Mouse (Mus musculus) splenic B cell, adult 2 months (primary cell): ENCODE measurements at regions not wholly inside any gene's neighbourhood (a gene's known extent, or its start where the extent isn't known, plus 50 kb on each side); places are given as distances from the start of the nearest gene placed in this dataset.

Source experiments
- DNase-seq: peaks from one replicate; pipeline ENCODE4 v3.0.0-alpha.2; 2011; ENCODE audit warnings: low read depth, low spot score
- H3K27me3 ChIP-seq: 2 replicates; pipeline ENCODE4 v1.6.1; 2012; ENCODE audit warnings: mild to moderate bottlenecking, low read length, moderate library complexity, mixed read lengths; ENCODE audit not compliant: control insufficient read depth, poor library complexity, insufficient read depth, severe bottlenecking
- H3K36me3 ChIP-seq: 2 replicates; pipeline ENCODE4 v1.6.1; 2012; ENCODE audit warnings: mild to moderate bottlenecking, low read length, moderate library complexity, mixed read lengths; ENCODE audit not compliant: control insufficient read depth, poor library complexity, insufficient read depth, severe bottlenecking

DNA sequence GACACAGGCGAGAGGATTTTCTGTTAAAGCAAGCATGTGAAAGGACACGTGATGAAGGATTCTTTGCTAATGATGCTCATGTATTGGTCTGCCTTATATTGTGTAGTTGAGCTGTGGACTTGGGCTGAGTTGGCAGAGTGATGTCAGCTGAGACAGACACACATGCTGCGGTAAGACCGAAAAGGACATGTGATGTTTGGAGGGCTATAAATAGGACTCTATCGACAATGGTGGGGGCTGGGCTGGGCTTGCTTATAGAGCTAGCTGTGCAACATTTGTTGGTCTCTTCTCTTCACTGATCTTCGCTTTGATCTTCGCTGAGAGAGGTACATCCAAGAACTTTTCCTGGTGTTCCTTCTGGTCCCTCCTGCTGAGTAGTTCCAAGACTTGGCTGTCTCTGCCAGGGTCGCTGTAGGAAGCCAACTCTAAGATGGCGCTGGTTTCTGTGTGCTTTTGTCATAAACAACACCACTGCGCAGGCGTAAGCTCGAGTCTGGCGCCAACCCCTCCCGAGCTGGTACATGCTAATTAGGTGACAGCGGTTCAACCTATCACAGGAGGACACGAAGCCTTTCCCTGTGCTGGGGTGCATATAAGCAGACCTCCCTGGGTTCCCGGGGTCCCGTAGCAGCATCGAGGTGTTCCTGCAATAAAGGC is 145.8 kb upstream of the Tut7 start:
- Histone ChIP-seq H3K27me3 (no peaks in the 10 kb centered on the region), H3K36me3 (no peaks in the 10 kb centered on the region)
- no peak for DNase-seq

DNA sequence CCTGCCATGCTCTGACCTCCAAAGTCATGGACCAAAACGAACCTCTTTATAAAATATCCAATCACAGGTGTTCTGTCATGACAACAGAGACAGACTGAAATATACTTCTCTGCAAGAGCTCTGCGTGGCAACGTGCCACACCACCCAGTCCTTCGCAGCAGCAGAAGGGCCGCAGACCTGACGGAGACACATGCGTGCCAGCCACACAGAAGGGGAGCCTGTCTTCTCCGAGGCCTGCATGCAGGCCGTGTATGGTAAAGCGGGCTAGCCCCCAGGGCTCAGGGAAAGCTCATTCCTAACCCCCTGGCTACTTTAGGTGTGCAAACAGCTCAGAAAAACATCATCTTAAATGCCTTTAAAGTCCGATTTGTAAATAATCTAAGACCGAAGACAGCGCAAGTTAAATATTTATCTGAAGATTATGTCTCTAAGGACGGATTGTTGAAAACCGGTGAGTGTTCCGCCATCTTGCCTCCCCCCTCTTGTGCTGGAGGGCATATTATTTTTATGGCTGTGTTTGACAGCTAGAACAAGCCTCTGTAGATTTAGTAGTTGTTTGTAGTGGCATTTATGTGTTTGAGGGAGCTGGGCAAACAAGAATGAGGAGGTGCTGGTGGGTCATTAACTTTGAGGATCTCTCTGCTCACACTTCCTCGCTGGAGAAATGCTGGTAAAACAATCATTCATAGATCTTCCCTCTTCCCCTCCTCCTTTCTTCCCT is 143.7 kb upstream of the Tut7 start:
- no peaks in the 10 kb centered on the region for H3K36me3 ChIP-seq
- no peaks in the 10 kb centered on the region for H3K27me3 ChIP-seq
- no peak for DNase-seq

DNA sequence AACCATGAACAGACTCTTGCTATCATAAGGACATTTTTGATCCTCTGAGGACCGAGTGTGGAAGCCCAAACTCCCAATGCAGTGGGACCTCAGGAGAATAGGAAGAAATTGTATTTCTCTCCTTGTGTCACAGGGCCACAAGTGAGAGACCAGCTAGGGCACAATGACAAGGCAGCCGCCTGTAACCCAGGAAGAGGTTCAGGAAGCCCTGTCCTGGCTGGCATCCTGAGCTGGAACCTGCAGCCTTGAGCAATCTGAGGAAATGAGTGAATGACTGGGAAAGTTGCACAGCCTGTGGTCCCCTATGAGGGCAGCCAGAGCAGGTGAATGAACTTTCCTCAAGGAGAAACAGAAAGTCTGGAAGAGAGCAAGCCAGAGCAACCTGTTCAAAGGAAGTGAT is 142.0 kb upstream of the Tut7 start:
- no peak for DNase-seq
- H3K27me3 ChIP-seq = no peaks in the 10 kb centered on the region
- H3K36me3 ChIP-seq = no peaks in the 10 kb centered on the region

DNA sequence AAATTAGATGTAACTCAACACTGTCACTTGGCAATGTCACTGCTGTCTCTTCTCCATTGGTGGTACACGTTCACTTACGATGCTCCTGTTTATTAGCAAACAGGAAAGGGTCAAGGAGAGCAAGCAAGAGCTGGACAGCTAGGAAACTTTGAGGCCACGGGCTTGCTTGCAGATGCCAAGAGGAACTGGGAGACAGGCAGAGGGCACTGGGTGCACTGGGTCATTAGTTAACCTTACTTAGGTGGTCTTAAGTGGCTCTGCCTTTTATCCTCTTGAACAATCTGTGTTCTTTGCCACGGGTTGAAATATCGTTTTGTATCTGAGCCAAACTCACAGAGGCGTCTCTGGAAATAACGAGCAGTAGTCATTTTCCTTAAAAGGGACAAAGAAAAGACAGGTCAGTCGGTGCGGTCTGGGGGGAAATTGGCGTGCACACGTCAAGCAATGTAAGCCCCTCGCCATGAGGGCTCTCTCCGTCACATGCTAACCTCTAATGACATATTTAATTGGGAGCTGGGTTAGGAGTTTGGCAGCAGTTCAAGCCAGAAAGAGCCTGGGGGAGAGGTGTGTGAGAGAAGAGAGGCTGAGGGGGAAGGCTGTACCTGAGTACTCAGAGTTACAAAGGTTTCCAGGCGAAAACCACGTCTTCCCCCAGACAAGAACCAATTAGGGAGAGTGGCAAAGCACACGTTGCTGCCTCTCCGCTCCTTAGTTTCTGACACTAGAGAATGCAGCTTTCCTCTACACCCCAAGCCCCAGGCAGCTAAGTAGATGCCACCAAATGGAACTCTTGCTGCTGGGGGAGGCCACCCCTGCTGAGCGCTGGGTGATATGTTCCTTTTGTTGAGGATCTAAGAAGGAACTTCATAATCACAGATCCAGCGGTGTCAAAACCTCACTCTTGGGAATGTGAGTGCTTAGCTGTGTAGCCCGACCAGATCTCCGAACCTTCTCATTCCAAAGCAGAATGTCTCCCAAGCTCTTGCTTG is 140.0 kb upstream of the Tut7 start:
- no peaks in the 10 kb centered on the region for H3K36me3 ChIP-seq
- no peaks in the 10 kb centered on the region for H3K27me3 ChIP-seq
- DNase-seq = no peak

DNA sequence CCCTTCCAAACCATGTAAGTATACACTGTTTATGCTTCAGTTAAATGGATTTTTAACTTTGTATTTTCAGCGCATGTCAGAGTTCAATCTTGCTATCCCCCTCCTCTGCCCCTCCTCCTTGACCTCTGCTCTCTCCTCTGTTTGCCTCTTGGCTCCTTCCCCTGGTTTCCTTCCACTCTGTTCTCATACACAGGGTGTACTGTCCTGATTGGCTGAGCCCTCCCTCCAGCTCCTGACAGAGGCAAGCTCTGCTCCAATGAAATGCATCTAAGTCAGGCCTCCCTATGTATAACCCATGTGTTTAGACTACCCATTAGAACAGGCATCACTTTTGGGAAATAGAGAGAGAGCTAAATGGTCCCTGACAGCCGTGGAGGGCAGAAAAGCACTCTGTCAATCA is 133.5 kb upstream of the Tut7 start:
- H3K36me3 ChIP-seq = no peaks in the 10 kb centered on the region
- DNase-seq = no peak
- no peaks in the 10 kb centered on the region for H3K27me3 ChIP-seq

DNA sequence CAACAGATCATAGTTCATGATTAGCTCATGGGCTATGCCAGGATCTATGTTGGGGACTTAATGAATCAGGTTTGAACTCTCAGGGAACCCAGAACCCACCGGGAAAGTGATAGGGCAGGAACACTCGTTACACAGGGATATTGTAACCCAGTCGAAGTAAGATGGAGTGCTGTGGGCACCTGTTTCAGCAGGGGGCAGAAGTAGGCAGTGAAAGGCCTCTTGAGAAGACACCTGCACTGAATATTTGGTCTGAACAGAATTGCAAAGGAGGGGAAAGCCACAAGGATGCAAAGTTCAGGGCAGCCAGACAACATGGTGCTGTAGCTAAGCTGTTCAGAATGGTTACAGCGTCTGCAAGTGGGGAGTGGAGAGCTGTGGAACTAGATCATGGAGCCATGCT is 129.9 kb upstream of the Tut7 start:
- no peak for DNase-seq
- H3K27me3 ChIP-seq = no peaks in the 10 kb centered on the region
- H3K36me3 ChIP-seq = no peaks in the 10 kb centered on the region

DNA sequence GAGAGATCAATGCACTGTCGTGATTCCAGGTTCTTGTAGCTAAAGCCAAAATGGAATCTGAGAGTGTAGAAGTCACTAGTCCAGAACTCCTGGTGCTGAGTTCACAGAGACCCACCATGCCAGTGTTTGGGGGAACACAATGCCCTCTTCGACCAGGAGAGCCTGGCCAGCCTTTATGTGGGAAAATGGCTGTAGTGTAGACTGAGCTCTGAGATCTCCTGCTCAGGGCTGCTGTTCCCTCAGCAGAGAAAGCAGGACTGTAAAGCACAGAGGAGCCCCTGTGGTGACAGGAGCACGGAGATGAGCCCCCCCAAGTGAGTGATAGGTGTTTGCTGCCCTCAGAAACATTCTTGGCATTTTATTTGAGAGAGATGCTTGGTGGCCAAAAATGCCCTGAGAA is 129.2 kb upstream of the Tut7 start:
- DNase-seq = no peak
- H3K27me3 ChIP-seq = no peaks in the 10 kb centered on the region
- H3K36me3 ChIP-seq = no peaks in the 10 kb centered on the region

DNA sequence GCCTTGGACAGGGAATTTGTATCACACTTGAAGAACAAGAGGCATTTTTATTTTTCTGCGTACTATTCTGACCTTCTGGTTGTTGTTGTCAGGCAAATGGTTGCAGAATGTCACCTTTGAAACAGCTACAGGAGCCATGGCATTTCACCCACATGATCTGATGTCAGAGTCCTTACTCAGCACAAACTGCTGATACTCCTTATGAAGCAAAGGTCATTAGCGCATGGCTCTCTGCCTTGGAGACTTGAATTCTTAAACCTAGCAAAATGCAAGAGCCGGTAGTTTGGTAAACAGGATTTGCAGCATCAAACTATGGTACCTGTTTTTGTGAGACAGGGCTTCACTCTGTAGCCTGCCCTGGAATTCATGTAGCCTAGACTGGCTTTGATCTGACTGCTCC is 127.3 kb upstream of the Tut7 start:
- DNase-seq = no peak
- no peaks in the 10 kb centered on the region for H3K36me3 ChIP-seq
- H3K27me3 ChIP-seq = no peaks in the 10 kb centered on the region

DNA sequence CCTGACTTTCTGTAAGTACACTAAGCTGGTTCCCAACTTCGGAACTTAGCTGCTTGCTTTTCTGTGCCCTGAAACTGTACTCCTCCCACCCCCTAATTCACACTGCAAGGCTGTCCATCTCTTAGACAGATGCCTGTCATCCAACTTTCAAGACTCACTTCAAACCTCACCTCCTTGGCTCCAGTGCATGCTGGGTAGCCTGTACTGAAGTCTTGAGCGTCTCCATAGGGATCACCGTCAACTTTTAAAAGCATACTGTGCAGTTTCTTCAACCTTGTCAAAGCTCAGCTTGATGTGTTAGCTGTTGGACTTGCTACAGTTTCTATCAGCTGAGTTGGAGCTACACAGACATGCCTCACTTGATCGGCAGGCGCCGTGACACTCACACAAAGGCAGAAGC is 126.5 kb upstream of the Tut7 start:
- DNase-seq = no peak
- H3K27me3 ChIP-seq = no peaks in the 10 kb centered on the region
- H3K36me3 ChIP-seq = no peaks in the 10 kb centered on the region

DNA sequence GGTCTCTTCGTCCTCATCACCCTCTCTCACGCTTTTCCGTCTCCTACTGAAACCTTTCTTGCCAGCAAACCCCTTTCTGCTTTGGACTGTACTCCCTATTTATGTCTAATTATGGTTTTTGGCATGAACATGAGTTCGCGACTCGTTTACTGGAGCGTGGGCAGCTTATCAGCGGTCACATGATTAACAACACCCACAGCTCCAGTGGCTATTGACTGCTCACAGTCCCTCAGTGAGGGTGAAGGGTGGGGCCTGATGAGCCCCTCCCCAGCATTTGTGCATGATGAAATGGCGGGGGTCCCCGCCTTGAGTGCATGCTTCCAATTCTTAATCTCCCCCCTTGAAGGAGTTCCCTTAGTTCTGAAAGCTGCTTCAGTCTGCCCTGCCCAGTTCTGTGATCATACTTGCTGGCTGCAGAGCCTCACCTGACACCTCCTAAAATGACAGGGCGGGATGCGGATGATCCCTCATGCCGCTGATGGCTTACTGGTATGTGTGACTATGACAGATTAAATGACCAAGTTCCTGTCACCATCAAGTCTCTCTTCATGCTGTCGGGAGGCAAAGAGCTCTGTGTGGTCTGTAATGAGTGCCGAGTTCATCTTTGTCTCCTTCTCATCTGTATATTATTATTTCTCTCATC is 125.7 kb upstream of the Tut7 start:
- no peak for DNase-seq
- Histone ChIP-seq H3K27me3 (no peaks in the 10 kb centered on the region), H3K36me3 (no peaks in the 10 kb centered on the region)

DNA sequence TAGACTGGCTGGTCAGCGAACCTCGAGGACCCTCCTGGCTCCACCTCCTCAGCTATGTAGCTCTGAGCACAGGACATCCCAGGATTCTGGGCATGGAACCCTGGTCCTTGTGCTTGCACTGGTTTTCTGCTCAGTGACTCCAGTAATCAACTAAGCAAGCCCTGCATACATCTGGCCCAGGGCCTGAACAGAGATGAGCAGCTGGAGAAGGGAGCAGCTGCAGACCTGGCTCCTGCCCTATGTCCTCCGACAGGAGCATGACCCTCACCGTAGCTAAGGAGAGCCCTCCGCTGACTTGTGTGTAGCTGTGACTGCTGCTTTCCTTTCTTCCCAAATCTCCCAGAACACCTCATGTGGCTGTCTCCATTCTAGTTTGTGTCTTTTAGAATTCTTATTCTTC is 124.5 kb upstream of the Tut7 start:
- DNase-seq = no peak
- H3K36me3 ChIP-seq = no peaks in the 10 kb centered on the region
- no peaks in the 10 kb centered on the region for H3K27me3 ChIP-seq

DNA sequence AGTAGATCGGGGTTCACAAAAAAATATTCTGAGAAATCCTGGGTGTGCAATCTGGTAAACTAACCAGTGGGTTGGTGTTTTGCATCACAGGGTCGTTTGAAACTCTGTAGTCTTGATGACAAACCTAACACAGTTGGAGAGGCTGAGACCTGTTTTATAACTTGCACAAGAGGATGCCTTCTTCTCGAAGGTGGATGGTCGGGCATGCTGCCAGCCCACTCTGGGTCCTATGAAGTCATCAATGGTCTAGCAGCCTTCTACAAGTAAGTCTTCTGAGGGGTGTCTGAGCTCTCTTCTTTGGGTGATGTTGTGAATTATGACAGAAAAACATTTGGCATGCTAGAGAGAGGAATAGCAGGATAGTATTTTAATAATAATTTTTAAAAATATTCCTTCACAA is 123.6 kb upstream of the Tut7 start:
- no peak for DNase-seq
- Histone ChIP-seq H3K36me3 (no peaks in the 10 kb centered on the region), H3K27me3 (no peaks in the 10 kb centered on the region)

DNA sequence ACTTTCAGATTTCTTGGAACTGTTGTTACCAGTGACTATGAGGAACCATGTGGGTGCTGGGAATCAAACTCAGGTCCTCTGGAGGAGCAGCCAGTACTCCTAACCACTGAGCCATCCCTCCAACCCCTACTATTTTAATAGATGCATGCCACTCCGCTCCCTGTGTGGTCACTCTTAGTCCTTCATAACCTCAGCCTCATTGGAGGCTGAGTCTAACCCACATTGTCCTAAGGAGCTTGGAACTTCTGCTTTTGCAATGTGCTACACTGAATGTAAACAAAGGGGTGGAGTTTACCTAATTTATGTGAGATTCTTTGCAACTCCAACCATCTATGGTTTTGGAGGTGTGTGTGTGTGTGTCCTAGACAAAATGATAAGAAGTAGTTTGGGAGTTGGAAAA is 122.7 kb upstream of the Tut7 start:
- Histone ChIP-seq H3K27me3 (no peaks in the 10 kb centered on the region), H3K36me3 (no peaks in the 10 kb centered on the region)
- DNase-seq = no peak

DNA sequence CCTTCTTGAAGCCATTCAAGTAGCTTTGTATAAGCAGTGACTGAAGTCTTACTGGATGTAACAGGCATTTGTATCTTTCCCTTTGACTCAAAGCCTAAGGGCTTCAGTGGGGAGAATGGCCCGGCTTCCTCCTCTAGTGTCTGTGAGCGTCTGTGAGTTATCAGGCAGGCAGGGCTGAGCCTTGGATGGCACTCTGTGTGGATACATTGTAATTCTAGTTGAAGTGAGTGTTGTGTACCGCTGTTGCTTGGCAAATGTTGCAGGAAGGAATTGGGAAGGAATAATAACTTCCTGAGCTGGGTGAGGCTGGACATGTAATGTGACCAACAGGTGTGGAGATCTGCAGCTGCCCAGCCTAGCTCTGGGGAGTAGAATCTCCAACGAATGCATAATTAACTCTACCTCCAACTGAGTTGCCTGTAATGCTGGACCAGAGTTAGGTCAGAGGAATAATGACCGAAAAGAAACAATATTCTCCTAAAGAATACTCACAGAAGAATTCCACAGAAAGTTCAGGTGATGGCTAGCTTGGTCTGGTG is 120.7 kb upstream of the Tut7 start:
- no peaks in the 10 kb centered on the region for H3K36me3 ChIP-seq
- H3K27me3 ChIP-seq = no peaks in the 10 kb centered on the region
- DNase-seq = no peak
